Mouse (Mus musculus) CD8-positive naive resting alpha-beta T cell, adult 2 months (primary cell): ENCODE results near the gene Arhgap32.

Source experiments
- DNase-seq, 2 experiments: peaks; one replicate each; pipeline ENCODE4 v3.0.0; 2022; ENCODE audit warnings: low read depth in 2 of 2, low spot score in 2 of 2

Arhgap32 gene

GRCm38 (mm10) chr9:32250486-32250885 lies 134.6 kb downstream of the Arhgap32 start:
- no peak for DNase-seq

DNA sequence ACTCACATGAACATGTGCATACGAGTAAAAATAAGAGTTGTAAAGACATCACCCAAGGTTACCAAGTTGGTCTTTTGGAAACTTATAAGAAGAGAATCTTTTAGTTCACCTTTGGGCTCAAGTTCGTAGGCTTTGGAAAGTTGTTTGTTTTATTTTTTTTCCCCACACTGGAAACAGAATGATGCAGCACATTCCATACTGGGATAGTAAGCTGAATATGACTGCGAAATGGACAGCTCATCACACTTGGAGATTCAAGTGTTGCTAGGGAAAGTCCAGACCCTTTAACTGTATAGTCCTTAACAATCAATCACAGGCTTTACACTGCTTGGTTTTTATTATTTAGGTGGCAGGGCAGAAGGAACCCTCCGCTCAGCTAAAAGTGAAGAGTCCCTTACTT lies 137.8 kb downstream of the Arhgap32 start:
- DNase-seq, result no peak

DNA sequence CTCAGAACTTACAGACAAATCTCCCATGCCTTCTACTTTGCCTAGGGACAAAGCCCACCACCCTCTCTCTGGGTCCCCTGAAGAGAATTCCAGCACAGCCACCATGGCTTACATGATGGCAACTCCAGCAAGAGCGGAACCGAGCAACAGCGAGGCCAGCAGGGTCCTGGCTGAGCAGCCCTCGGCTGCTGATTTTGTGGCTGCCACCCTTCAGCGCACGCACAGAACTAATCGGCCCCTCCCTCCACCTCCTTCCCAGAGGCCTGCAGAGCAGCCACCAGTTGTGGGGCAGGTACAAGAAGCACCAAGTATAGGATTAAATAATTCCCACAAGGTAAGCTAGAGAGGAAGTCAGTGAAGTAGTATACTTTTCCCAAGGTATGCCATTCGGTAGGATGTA lies 141.4 kb downstream of the Arhgap32 start:
- DNase-seq, result no peak

- no peak for DNase-seq
Measured at GRCm38 (mm10) chr9:32257882-32258281, 141.9 kb downstream of the Arhgap32 start.

GRCm38 (mm10) chr9:32271896-32272444 lies 156.0 kb downstream of the Arhgap32 start:
- peak; percentile 14 to 20 for DNase-seq

- DNase-seq, result no peak
Measured at GRCm38 (mm10) chr9:32278052-32278451, 162.1 kb downstream of the Arhgap32 start.

GRCm38 (mm10) chr9:32279789-32280188 lies 163.9 kb downstream of the Arhgap32 start:
- DNase-seq, result no peak

GRCm38 (mm10) chr9:32280456-32280855 lies 164.5 kb downstream of the Arhgap32 start:
- no peak for DNase-seq

DNA sequence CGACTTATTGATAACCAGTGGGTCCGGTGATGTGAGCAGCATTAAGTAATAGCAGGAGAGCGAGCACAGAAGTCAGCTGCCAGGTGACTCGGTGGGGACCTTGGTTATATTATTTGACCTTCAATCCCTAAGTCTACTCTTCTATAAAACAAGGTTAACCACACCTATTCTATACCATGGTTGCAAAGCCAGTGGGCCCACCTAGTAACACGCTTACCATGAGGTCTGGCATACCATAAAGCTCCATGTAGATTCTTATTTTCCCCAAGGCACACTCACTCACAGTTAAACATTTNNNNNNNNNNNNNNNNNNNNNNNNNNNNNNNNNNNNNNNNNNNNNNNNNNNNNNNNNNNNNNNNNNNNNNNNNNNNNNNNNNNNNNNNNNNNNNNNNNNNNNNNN lies 167.7 kb downstream of the Arhgap32 start:
- DNase-seq, result no peak

- no peak for DNase-seq
Measured at GRCm38 (mm10) chr9:32291618-32292017, 175.7 kb downstream of the Arhgap32 start.

DNA sequence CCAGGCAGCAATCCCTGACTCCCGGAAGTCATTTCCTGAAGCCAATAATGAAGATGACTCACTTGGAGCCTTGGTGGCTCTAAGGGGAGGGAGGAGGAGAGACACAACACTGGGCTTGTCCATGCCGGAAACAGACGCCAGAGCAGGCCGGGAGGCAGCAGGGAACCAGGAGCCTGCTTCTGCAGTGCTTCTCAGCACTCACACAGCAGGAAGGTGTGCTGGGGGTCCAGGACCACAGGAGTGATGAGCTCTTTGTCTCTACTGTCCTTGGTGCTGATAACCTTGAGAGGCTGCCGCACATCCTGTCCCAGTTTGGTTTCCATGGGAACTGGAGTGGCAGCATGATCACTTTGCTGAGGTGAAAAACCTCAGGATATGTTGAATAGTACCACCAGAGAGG lies 176.8 kb downstream of the Arhgap32 start:
- DNase-seq, result no peak

DNA sequence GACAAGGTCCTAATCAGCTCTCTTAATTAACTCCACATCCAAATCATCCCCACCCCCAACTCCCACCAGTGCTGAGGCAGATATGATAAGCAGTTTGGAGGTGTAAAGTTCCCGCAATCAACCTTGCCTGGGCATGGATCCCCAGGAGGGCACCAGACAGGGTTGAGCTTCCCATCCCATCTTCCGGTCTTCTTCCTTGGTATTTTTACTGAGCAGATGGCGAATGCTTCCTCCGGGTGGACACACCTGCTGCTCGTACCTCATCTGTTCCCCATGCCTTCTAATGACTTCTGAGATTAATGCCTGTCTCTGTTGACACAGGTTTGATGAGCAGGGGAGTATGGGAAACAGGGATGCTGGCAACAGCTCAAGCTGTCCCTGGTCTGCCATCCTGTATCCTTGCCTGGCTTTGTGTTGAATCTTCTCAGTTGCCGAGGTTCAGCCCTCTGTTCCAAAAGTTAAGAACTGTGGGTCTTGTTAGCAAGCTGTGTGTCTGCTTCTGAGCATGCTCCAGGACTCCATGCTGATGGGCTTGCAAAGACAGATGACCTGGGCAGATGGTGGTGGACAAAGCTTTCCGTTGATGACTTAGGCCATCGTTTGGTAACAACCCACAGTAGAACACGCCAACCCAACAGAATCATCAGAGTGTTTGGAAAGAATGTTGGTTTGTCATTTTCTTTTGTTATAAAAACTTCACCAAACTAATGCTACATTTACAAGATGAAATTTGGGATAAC lies 179.3 kb downstream of the Arhgap32 start:
- no peak for DNase-seq

GRCm38 (mm10) chr9:32302501-32303150 lies 186.7 kb downstream of the Arhgap32 start:
- DNase-seq, result no peak

GRCm38 (mm10) chr9:32311786-32312185 lies 195.8 kb downstream of the Arhgap32 start:
- no peak for DNase-seq

- no peak for DNase-seq
Measured at GRCm38 (mm10) chr9:32312208-32312607, 196.3 kb downstream of the Arhgap32 start.

GRCm38 (mm10) chr9:32314071-32314470 lies 198.1 kb downstream of the Arhgap32 start:
- DNase-seq, result no peak

DNA sequence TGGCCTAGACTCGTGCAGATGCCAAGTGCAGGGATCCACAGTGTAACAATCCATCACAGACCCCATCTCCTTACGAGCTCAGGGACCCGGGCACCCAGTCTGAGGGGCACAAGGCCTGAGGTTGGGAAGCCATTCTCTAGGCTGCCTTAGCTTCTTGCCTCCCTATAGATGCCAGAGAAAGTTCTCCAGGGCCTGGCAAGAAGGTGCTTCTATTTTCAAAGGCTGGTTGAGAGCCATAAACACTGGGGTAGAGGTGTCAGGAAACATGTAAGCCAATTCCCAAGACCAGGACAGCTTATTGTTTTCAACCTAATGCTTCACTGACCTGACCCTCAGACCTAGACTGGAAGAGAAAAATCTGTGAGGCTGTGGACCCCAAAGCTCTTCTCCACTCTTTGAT lies 200.1 kb downstream of the Arhgap32 start:
- no peak for DNase-seq
